Comparison of ENCODE assay signal across 9 mouse cellular contexts in genomic region chr1:167181919-167182616, GRCm38 (mm10).
DNase-seq lines count a peak whose midpoint lies in the region; ATAC-seq and TF ChIP-seq lines count a peak whose summit lies in the region.
"Had no signal": no experiment of that assay in that cellular context is flagged by ENCODE, and none has a peak within 500 bp of the region (broad histone marks: within the 10 kb centered on the region; RNA-seq: fewer than 3 reads in every experiment).

No protein-coding gene starts in this region.

- H3K4me2 ChIP-seq in forebrain, embryonic 13.5 days, result no peak overlapping the region; the same call in 1 of the 2 replicates
- H3K4me2 ChIP-seq in midbrain, postnatal 0 days (ENCODE audit: low read depth, low read length, poor library complexity, severe bottlenecking), result no peak overlapping the region

- intact Hi-C loops in heart, postnatal 14 days (cut with DNase I), result no loop called here

- H3K27ac ChIP-seq in forebrain, embryonic 13.5 days, result peak overlapping the region; percentile 75
- H3K27ac ChIP-seq in midbrain, postnatal 0 days (ENCODE audit: low read depth, low read length), result no peak overlapping the region

- no peaks in the 10 kb centered on the region for H3K9me3 ChIP-seq in forebrain, embryonic 13.5 days (replicated peaks)
- no peaks in the 10 kb centered on the region for H3K9me3 ChIP-seq in midbrain, postnatal 0 days (ENCODE audit: low read length)

- WGBS in forebrain, embryonic 13.5 days, result 28% methylated on average over 9 of the region's 9 CpGs
- 33% methylated on average over 9 of the region's 9 CpGs for WGBS in midbrain, postnatal 0 days

- no peaks in the 10 kb centered on the region for H3K36me3 ChIP-seq in forebrain, embryonic 13.5 days (ENCODE audit: poor library complexity, severe bottlenecking)
- H3K36me3 ChIP-seq in midbrain, postnatal 0 days (ENCODE audit: insufficient read depth, low read length), result no peaks in the 10 kb centered on the region
- H3K36me3 ChIP-seq: G1E had no signal

- DNase-seq in embryo, embryonic 10 days (ENCODE audit: low spot score), result peak; percentile 63
- DNase-seq in layer of hippocampus, adult 9-11 months, result peak; percentile 66
- peak; percentile 57 for DNase-seq in midbrain, postnatal 0 days (ENCODE audit: low spot score)
- no peak for DNase-seq in liver
- DNase-seq in heart, postnatal 14 days, result no peak
- no peak for DNase-seq in lung, postnatal 14 days

- ATAC-seq in forebrain, embryonic 13.5 days, result peak; percentile 98
- peak; percentile 49; the same call in 1 of the 2 replicates for ATAC-seq in midbrain, postnatal 0 days (ENCODE audit: low FRiP score)
- ATAC-seq in granulocyte monocyte progenitor cell, adult 5-6 weeks (replicated peaks; ENCODE audit: poor library complexity, severe bottlenecking), result no peak

- no peak overlapping the region for H3K9ac ChIP-seq in forebrain, embryonic 13.5 days
- no peak overlapping the region for H3K9ac ChIP-seq in midbrain, postnatal 0 days (replicated peaks; ENCODE audit: low read length, poor library complexity, severe bottlenecking)

- peaks cover 13% of the 10 kb centered on the region for H3K4me1 ChIP-seq in forebrain, embryonic 13.5 days
- H3K4me1 ChIP-seq in midbrain, postnatal 0 days (ENCODE audit: insufficient read depth, low read length), result no peaks in the 10 kb centered on the region

- TF ChIP-seq CTCF in midbrain, postnatal 0 days (IDR thresholded peaks at IDR 0.05), result no peak

- no peak overlapping the region for H3K4me3 ChIP-seq in forebrain, embryonic 13.5 days
- H3K4me3 ChIP-seq in midbrain, postnatal 0 days (ENCODE audit: low read depth, low read length), result no peak overlapping the region

- no peaks in the 10 kb centered on the region for H3K27me3 ChIP-seq in forebrain, embryonic 13.5 days
- H3K27me3 ChIP-seq in midbrain, postnatal 0 days (ENCODE audit: insufficient read depth, low read length), result no peaks in the 10 kb centered on the region

Comparison
In these comparisons a context has a peak if more than half of its experiments do, and no peak if none do; other contexts are left out.
1. DNase-seq: peak in embryo, embryonic 10 days (single experiment), layer of hippocampus, adult 9-11 months (single experiment) and midbrain, postnatal 0 days (single experiment); none in liver (single experiment), heart, postnatal 14 days (0 of 2) and lung, postnatal 14 days (single experiment).